Mouse (Mus musculus): ENCODE data around the gene Slco1a6. TPM values are rescaled to one million over a fixed set of nuclear protein-coding genes. Genes with fewer than 3 reads are reported as not detected.

Slco1a6 gene
- 0.01 and 0.02 TPM in 2 replicates for polyA plus RNA-seq (2012; rRNA removed)

DNA sequence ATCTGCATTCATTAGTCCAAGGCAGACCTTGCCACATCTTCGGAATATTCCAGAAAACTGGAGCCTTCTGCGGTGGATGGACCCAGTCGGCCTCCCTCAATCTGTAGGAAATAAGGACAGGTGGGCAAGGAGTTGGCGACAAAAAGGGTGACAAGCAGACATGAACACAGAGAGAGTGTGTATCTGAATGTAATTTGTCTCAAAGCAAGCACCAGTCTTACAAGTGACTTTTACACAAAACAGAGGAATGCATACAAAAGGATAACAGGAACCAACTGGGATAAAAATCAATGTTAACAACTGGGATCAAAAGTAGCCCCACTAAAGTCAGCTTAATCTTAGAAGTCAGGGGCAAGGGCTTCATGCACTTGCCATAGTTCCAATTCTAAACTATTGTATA is at the start of gene Slco1a6:
Gene Slco1a6, minus strand, starts transcription at position 101 of the 400 bp plus-strand sequence.

Other genes with a start within 250 kb of the Slco1a6 start
- gene Gm6614, start 197.1 kb downstream of the Slco1a6 start, polyA plus RNA-seq (2012; rRNA removed) = 0.05 and 0.09 TPM in 2 replicates
- gene Iapp, start 89.9 kb upstream of the Slco1a6 start, polyA plus RNA-seq (2012; rRNA removed) = 0.71 and 0.78 TPM in 2 replicates
- 0.23 and 0.32 TPM in 2 replicates for gene Slco1a5, start 114.5 kb upstream of the Slco1a6 start, polyA plus RNA-seq (2012; rRNA removed)
- gene Pyroxd1, start 137.1 kb upstream of the Slco1a6 start, polyA plus RNA-seq (2012; rRNA removed) = 15.1 and 15.2 TPM in 2 replicates
- 26.2 and 28.8 TPM in 2 replicates for gene Recql, start 178.6 kb upstream of the Slco1a6 start, polyA plus RNA-seq (2012; rRNA removed)
- gene Golt1b, start 178.7 kb upstream of the Slco1a6 start, polyA plus RNA-seq (2012; rRNA removed) = 22.6 and 35.1 TPM in 2 replicates
- 6.1 and 8.9 TPM in 2 replicates for gene Spx, start 204.9 kb upstream of the Slco1a6 start, polyA plus RNA-seq (2012; rRNA removed)